Comparison of ENCODE assay signal across 8 mouse cellular contexts in the genomic region with DNA sequence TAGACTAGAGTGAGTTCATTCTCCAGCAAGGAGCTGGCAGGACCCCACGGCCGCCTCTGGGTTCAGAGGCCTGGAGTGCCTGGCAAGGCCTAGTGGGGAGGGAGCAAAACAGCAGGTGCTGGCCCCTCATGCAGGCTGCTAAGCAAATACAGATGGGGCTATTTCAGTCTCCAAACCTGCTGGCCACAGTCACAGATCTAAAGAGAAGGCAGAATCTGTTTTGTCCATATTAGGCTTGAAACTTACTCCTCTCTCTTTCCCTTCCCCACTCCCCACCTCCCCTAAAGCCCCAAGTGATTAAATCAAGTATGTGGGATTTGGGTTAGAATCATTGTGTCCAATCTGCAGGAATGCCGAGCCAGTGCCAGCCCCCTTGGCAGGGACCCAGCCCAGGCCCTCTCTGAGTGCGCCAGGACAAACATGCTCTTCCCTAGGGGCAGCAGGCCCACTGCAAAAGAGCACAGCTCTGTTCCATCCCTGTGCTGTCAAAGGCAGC. TPM values are rescaled to one million over a fixed set of nuclear protein-coding genes. Genes with fewer than 3 reads are reported as not detected.
DNase-seq lines count a peak whose midpoint lies in the region; ATAC-seq and TF ChIP-seq lines count a peak whose summit lies in the region.

No protein-coding gene starts in this region.

- 0 out of 2 replicates have a peak, but pooled peaks cover 5% of the 10 kb centered on the region for H3K4me1 ChIP-seq in liver, embryonic 11.5 days (replicated peaks; ENCODE audit: control insufficient read depth, insufficient read depth, low read length)

- peaks cover 31% of the 10 kb centered on the region for H3K36me3 ChIP-seq in myocyte (ENCODE audit: control insufficient read depth, insufficient read depth)
- peaks cover 9% of the 10 kb centered on the region for H3K36me3 ChIP-seq in liver, embryonic 11.5 days (ENCODE audit: control insufficient read depth, insufficient read depth, low read length)

- H3K79me2 ChIP-seq in myocyte (ENCODE audit: control insufficient read depth, insufficient read depth): no peaks in the 10 kb centered on the region

- no peak for TF ChIP-seq POLR2A in myocyte (IDR thresholded peaks at IDR 0.05; ENCODE audit: insufficient read length, low read depth)

- ATAC-seq in liver, embryonic 11.5 days (replicated peaks; ENCODE audit: low FRiP score): no peak

- no peak overlapping the region for H3K4me3 ChIP-seq in myocyte
- H3K4me3 ChIP-seq in liver, embryonic 11.5 days (ENCODE audit: low read depth, low read length): no peak overlapping the region

- no peaks in the 10 kb centered on the region for H3K9me3 ChIP-seq in liver, embryonic 11.5 days (ENCODE audit: control insufficient read depth, low read length)

- H3K9ac ChIP-seq in liver, embryonic 11.5 days (ENCODE audit: low read depth, low read length): no peak overlapping the region

- WGBS in liver, embryonic 11.5 days: 80% methylated on average over 4 of the region's 4 CpGs

- peak; percentile 45 to 87 for DNase-seq in left cerebral cortex, postnatal 10 days (ENCODE audit: extremely low spot score in 1 of 2, low spot score in 2 of 2)
- DNase-seq in left cerebral cortex, adult 11 months (ENCODE audit: low spot score): no peak
- DNase-seq in cerebellum, adult 8-10 months: peak; percentile 62
- DNase-seq in gastrocnemius, postnatal 4 days (ENCODE audit: low spot score in 2 of 2): peak; percentile 75 to 88
- DNase-seq in kidney, postnatal 10 days: peak; percentile 85
- DNase-seq in liver, embryonic 11.5 days (ENCODE audit: low spot score): no peak
- no peak for DNase-seq in spleen, adult 12 weeks (ENCODE audit: low spot score)

- no peaks in the 10 kb centered on the region for H3K27me3 ChIP-seq in myocyte (ENCODE audit: control insufficient read depth, insufficient read depth, insufficient read length)
- no peaks in the 10 kb centered on the region for H3K27me3 ChIP-seq in liver, embryonic 11.5 days (replicated peaks; ENCODE audit: control insufficient read depth, insufficient read depth, low read length)

- no peak overlapping the region for H3K4me2 ChIP-seq in myocyte (ENCODE audit: low read depth)
- H3K4me2 ChIP-seq in liver, embryonic 11.5 days: no peak overlapping the region

- no peak overlapping the region for H3ac ChIP-seq in myocyte (ENCODE audit: control insufficient read depth, insufficient read length)

- no peak overlapping the region for H3K27ac ChIP-seq in liver, embryonic 11.5 days (ENCODE audit: low read depth, low read length)

- intact Hi-C loops in left cerebral cortex, postnatal 10 days (cut with DNase I): loop anchor here (5.0 kb wide), 1 partner anchor 81 kb away; no protein-coding TSS in a partner anchor

TF ChIP-seq in myocyte, 11 proteins besides CTCF, POLR2A, EP300 and RAD21:
- TF ChIP-seq TCF12 (IDR thresholded peaks at IDR 0.05; ENCODE audit: insufficient read depth, poor library complexity, severe bottlenecking) (peak; percentile 19), MYOD1 (IDR thresholded peaks at IDR 0.05; ENCODE audit: control insufficient read depth in 1 of 3, insufficient read length in 2 of 3, low read depth in 2 of 3) (peak; percentile 14 to 84 (median 76)), MAX (IDR thresholded peaks at IDR 0.05; ENCODE audit: low read depth) (no peak), MYOG (IDR thresholded peaks at IDR 0.05; ENCODE audit: control insufficient read depth in 1 of 3, insufficient read depth in 1 of 3, insufficient read length in 2 of 3, low read depth in 2 of 3) (peak in 2 of 3 experiments; percentile 31 to 71), SRF (IDR thresholded peaks at IDR 0.05; ENCODE audit: control insufficient read depth, insufficient read length, low read depth) (peak; percentile 86), REST (IDR thresholded peaks at IDR 0.05; ENCODE audit: insufficient read depth, insufficient read length) (no peak)

RNA-seq across cellular contexts. Expression of gene Rpl27a, which starts 17.6 kb away (rescaled TPM):
- total RNA-seq in left cerebral cortex, postnatal 10 days (2021): 100 to 1,000 TPM; 136 TPM
- total RNA-seq in gastrocnemius, postnatal 4 days (2021): 100 to 1,000 TPM; 188 to 197 TPM
- polyA plus RNA-seq in myocyte (2012; fragmentation: generic; extraction: Trizol): 1,271 TPM
- 184 and 208 TPM in 2 replicates for polyA plus RNA-seq in liver, embryonic 11.5 days (2014; fragmentation: Nextera tagmentation; extraction: Ambion mirVana)

RNA-seq across cellular contexts. Expression of gene Trim66, which starts 28.6 kb away (rescaled TPM):
- total RNA-seq in left cerebral cortex, postnatal 10 days (2021): 1 to 10 TPM; 8.3 to 8.5 TPM
- under 1 TPM; 0.29 TPM for total RNA-seq in gastrocnemius, postnatal 4 days (2021)
- 0.55 TPM for polyA plus RNA-seq in myocyte (2012; fragmentation: generic; extraction: Trizol)
- 0.01 and 0.11 TPM in 2 replicates for polyA plus RNA-seq in liver, embryonic 11.5 days (2014; fragmentation: Nextera tagmentation; extraction: Ambion mirVana)

Comparison
In these comparisons a context has a peak if more than half of its experiments do, and no peak if none do; other contexts are left out.
1. DNase-seq: peak in left cerebral cortex, postnatal 10 days (2 of 2), cerebellum, adult 8-10 months (single experiment), gastrocnemius, postnatal 4 days (2 of 2) and kidney, postnatal 10 days (single experiment); none in left cerebral cortex, adult 11 months (single experiment), liver, embryonic 11.5 days (single experiment) and spleen, adult 12 weeks (single experiment).
2. RNA of gene Trim66, which starts 28.6 kb away (total RNA-seq): 8.3 to 8.5 TPM in left cerebral cortex, postnatal 10 days; 0.29 TPM in gastrocnemius, postnatal 4 days; every median in the first group is over 4 times any median in the second.